Mouse (Mus musculus) megakaryocyte-erythroid progenitor cell, adult 5-6 weeks (primary cell): ENCODE measurements at regions not wholly inside any gene's neighbourhood (a gene's known extent, or its start where the extent isn't known, plus 50 kb on each side); places are given as distances from the start of the nearest gene placed in this dataset.

ENCODE experiments used
- ATAC-seq: replicated peaks from 2 replicates; pipeline ENCODE4 v1.8.0; 2016; ENCODE audit warnings: mild to moderate bottlenecking, inconsistent platforms; ENCODE audit not compliant: severe bottlenecking, poor library complexity, low FRiP score, low TSS enrichment

DNA sequence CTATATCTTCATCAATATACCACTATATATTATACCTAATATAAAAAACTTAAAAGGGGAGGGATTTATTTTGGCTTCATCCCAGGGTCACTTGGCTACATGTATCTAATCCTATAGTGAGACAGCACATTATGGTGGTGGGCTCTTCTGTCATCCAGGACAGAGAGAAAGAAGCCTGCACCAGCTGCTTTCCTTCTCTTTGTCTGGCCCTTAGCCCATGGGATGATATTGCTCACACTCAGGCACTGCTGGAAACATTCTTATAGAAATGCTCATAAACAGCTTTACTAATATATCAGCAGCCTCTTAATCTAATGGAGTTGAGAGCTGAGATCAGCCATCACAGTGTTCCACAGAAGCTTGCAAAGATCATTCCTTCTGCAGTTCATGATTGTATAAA is 64.3 kb upstream of the Slc24a2 start:
- ATAC-seq: no peak
